Mouse (Mus musculus) erythroblast, embryonic 14.5 days (primary cell): ENCODE results near the gene Nxph1.

ENCODE experiments used
- GATA1 ChIP-seq: IDR thresholded peaks from 2 replicates; pipeline ENCODE4 v1.6.1; 2012; ENCODE audit warnings: low read length, inconsistent platforms, mixed read lengths
- TAL1 ChIP-seq: IDR thresholded peaks from 3 replicates; pipeline ENCODE4 v1.6.1; 2012; ENCODE audit warnings: low read length, inconsistent platforms, mixed read lengths

DNA sequence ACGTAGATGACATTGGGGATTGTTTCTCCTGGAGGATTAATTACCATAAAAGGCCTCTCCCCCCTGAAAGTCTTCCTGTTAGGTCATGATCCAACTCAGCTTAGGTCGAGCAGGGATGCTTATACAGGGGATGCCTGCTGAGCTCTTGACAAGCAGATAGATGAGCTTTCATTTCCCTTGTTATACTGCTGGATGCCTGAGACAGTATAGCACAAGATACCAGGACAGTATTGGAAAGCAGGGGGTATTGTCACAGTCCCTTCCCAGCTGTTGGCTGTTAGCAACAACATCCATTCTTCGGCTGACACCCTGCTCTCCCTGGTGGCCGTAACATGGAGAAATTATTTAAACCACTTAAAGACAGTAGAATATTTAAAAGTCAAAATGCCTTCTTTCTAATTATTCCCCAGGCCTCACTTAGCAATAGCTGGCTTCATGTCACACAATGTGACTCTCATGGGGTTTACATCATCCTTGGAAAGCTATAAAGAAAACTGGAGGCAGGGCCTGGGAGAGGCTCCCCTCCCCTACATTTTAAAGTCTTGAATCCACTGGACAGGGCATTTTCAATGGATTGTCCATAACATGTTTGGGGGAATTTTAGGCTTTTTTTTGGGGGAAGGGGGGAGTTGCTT, 31.1 kb downstream of the Nxph1 start:
- TF ChIP-seq GATA1 (no peak), TAL1 (no peak)
